Mouse (Mus musculus): ENCODE data around the gene Mansc1. TPM values are rescaled to one million over a fixed set of nuclear protein-coding genes. Genes with fewer than 3 reads are reported as not detected.

Mansc1 gene
- polyA plus RNA-seq, 1 experiment from 2014 or later, result 8.6 TPM

DNA sequence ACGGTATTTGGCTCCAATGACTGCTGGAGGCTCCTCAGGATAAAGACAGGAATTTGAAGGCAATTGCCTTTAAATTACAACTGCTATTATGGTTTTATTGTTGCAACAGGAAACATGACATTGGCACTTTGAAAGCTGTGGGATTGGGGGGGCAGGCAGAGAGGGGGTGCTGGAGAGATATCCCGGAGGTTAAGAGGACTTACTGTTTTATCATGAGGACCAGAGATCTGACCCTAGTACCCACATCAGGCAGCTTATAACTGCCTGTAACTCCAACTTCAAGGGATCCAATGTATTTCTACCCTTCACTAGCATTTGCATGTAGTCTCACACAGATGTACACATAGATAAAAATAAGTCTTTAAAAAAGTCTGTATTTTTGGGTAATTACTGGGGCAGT is 36.2 kb upstream of the Mansc1 start:
- H3K9me3 ChIP-seq (ENCODE audit: control insufficient read depth, low read length), result no peaks in the 10 kb centered on the region
- H3K27me3 ChIP-seq (ENCODE audit: control insufficient read depth, insufficient read depth, low read length), result no peaks in the 10 kb centered on the region
- no peak overlapping the region for H3K4me2 ChIP-seq (ENCODE audit: low read length)
- H3K4me1 ChIP-seq (ENCODE audit: control insufficient read depth in 2 of 2, insufficient read depth in 2 of 2, low read length in 2 of 2), result peaks cover 15 to 38% of the 10 kb centered on the region in 2 experiments
- H3K9ac ChIP-seq (ENCODE audit: low read length), result no peak overlapping the region
- H3K4me3 ChIP-seq (ENCODE audit: control insufficient read depth in 1 of 2, insufficient read depth in 1 of 2, low read depth in 1 of 2, low read length in 2 of 2), result no peak overlapping the region
- no peak overlapping the region for H3K27ac ChIP-seq (replicated peaks in 1 of 2; ENCODE audit: control insufficient read depth in 1 of 2, insufficient read depth in 1 of 2, low read depth in 2 of 2, low read length in 2 of 2)
- H3K36me3 ChIP-seq (ENCODE audit: control insufficient read depth, insufficient read depth, low read length), result no peaks in the 10 kb centered on the region
- ATAC-seq (ENCODE audit: insufficient number of reproducible peaks, insufficient read depth, low FRiP score, low read depth), result no peak
- 77% methylated on average over 2 of the region's 2 CpGs for WGBS

- Histone ChIP-seq H3K27me3 (ENCODE audit: control insufficient read depth, insufficient read depth, low read length) (no peaks in the 10 kb centered on the region), H3K27ac (replicated peaks in 1 of 2; ENCODE audit: control insufficient read depth in 1 of 2, insufficient read depth in 1 of 2, low read depth in 2 of 2, low read length in 2 of 2) (no peak overlapping the region), H3K4me2 (ENCODE audit: low read length) (no peak overlapping the region), H3K36me3 (ENCODE audit: control insufficient read depth, insufficient read depth, low read length) (no peaks in the 10 kb centered on the region), H3K9ac (ENCODE audit: low read length) (no peak overlapping the region), H3K9me3 (ENCODE audit: control insufficient read depth, low read length) (no peaks in the 10 kb centered on the region), H3K4me1 (ENCODE audit: control insufficient read depth in 2 of 2, insufficient read depth in 2 of 2, low read length in 2 of 2) (peaks cover 7 to 22% of the 10 kb centered on the region in 2 experiments), H3K4me3 (ENCODE audit: control insufficient read depth in 1 of 2, insufficient read depth in 1 of 2, low read depth in 1 of 2, low read length in 2 of 2) (no peak overlapping the region)
- WGBS, result 68% methylated on average over 9 of the region's 9 CpGs
- ATAC-seq (ENCODE audit: insufficient number of reproducible peaks, insufficient read depth, low FRiP score, low read depth), result no peak
These were observed 33.5 kb upstream of the Mansc1 start for GRCm38 (mm10) chr6:134665817-134666216.

GRCm38 (mm10) chr6:134664573-134664972 is 32.3 kb upstream of the Mansc1 start:
- Histone ChIP-seq H3K36me3 (ENCODE audit: control insufficient read depth, insufficient read depth, low read length) (no peaks in the 10 kb centered on the region), H3K27ac (replicated peaks in 1 of 2; ENCODE audit: control insufficient read depth in 1 of 2, insufficient read depth in 1 of 2, low read depth in 2 of 2, low read length in 2 of 2) (no peak overlapping the region), H3K4me2 (ENCODE audit: low read length) (no peak overlapping the region), H3K9me3 (ENCODE audit: control insufficient read depth, low read length) (no peaks in the 10 kb centered on the region), H3K4me3 (ENCODE audit: control insufficient read depth in 1 of 2, insufficient read depth in 1 of 2, low read depth in 1 of 2, low read length in 2 of 2) (no peak overlapping the region), H3K27me3 (ENCODE audit: control insufficient read depth, insufficient read depth, low read length) (no peaks in the 10 kb centered on the region), H3K9ac (ENCODE audit: low read length) (no peak overlapping the region), H3K4me1 (ENCODE audit: control insufficient read depth in 2 of 2, insufficient read depth in 2 of 2, low read length in 2 of 2) (peaks cover 3 to 13% of the 10 kb centered on the region in 2 experiments; a peak in 2 of 4 replicates)
- 69% methylated on average over 5 of the region's 5 CpGs for WGBS
- no peak for ATAC-seq (ENCODE audit: insufficient number of reproducible peaks, insufficient read depth, low FRiP score, low read depth)

GRCm38 (mm10) chr6:134660714-134661406 is 28.6 kb upstream of the Mansc1 start:
- no peaks in the 10 kb centered on the region for H3K36me3 ChIP-seq (ENCODE audit: control insufficient read depth, insufficient read depth, low read length)
- WGBS, result 38% methylated on average over 8 of the region's 8 CpGs
- no peak for ATAC-seq (ENCODE audit: insufficient number of reproducible peaks, insufficient read depth, low FRiP score, low read depth)
- H3K9ac ChIP-seq (ENCODE audit: low read length), result peak overlapping the region; percentile 16; the same call in 1 of the 2 replicates
- peaks cover 0 to 11% of the 10 kb centered on the region in 2 experiments; a peak in 1 of 4 replicates for H3K4me1 ChIP-seq (ENCODE audit: control insufficient read depth in 2 of 2, insufficient read depth in 2 of 2, low read length in 2 of 2)
- H3K4me2 ChIP-seq (ENCODE audit: low read length), result no peak overlapping the region
- no peaks in the 10 kb centered on the region for H3K9me3 ChIP-seq (ENCODE audit: control insufficient read depth, low read length)
- no peak overlapping the region for H3K4me3 ChIP-seq (ENCODE audit: control insufficient read depth in 1 of 2, insufficient read depth in 1 of 2, low read depth in 1 of 2, low read length in 2 of 2)
- no peaks in the 10 kb centered on the region for H3K27me3 ChIP-seq (ENCODE audit: control insufficient read depth, insufficient read depth, low read length)
- no peak overlapping the region for H3K27ac ChIP-seq (replicated peaks in 1 of 2; ENCODE audit: control insufficient read depth in 1 of 2, insufficient read depth in 1 of 2, low read depth in 2 of 2, low read length in 2 of 2)

DNA sequence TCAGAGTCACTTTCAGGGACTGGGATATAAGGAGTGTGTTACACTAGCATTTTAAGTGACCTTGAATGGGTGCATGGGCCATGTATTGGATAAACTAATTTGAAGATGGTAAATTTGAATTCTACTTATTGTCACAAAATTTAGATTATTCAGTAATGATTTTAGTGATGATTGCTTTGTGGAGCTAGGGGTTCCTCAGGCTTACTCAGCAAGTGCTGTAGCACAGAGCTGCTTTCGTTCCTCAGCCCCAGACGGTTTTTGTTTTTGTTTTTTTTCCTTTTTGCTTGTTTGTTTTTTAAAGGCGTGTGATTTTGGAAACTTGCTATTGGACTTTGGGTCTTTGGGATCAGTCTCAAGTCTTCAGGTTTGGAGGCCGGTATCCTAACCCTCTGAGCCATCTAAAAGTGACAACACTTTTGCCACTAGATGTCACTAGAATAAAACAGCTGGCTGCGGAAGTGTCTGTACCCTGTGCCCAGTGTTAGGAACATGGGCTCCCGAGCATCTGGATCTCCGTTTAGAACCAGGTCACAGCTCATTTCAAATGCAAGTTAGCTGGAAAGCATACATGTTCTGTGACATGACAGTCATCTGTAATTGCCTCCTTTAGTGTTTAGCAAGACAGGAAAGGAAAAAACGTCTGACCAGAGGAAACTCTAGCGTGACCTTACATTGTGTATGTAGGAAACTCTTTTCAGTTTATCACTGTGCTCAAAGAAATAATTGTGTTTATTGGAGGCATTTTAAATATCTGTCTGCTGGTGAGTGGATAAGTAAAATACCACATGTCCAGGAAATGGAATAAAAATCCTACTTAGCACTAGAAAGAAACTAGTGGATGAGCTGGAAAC is 27.0 kb upstream of the Mansc1 start:
- no peaks in the 10 kb centered on the region for H3K9me3 ChIP-seq (ENCODE audit: control insufficient read depth, low read length)
- ATAC-seq (ENCODE audit: insufficient number of reproducible peaks, insufficient read depth, low FRiP score, low read depth), result 0 out of 2 replicates have a peak, but pooled peaks have one; percentile 64
- no peaks in the 10 kb centered on the region for H3K27me3 ChIP-seq (ENCODE audit: control insufficient read depth, insufficient read depth, low read length)
- no peaks in the 10 kb centered on the region for H3K36me3 ChIP-seq (ENCODE audit: control insufficient read depth, insufficient read depth, low read length)
- no peak overlapping the region for H3K4me3 ChIP-seq (ENCODE audit: control insufficient read depth in 1 of 2, insufficient read depth in 1 of 2, low read depth in 1 of 2, low read length in 2 of 2)
- 14% methylated on average over 9 of the region's 9 CpGs for WGBS
- H3K4me2 ChIP-seq (ENCODE audit: low read length), result 0 out of 2 replicates have a peak overlapping the region, but pooled peaks have one; percentile 33
- no peak overlapping the region for H3K27ac ChIP-seq (replicated peaks in 1 of 2; ENCODE audit: control insufficient read depth in 1 of 2, insufficient read depth in 1 of 2, low read depth in 2 of 2, low read length in 2 of 2)
- peaks cover 0 to 12% of the 10 kb centered on the region in 2 experiments; a peak in 1 of 4 replicates for H3K4me1 ChIP-seq (ENCODE audit: control insufficient read depth in 2 of 2, insufficient read depth in 2 of 2, low read length in 2 of 2)
- no peak overlapping the region for H3K9ac ChIP-seq (ENCODE audit: low read length)

DNA sequence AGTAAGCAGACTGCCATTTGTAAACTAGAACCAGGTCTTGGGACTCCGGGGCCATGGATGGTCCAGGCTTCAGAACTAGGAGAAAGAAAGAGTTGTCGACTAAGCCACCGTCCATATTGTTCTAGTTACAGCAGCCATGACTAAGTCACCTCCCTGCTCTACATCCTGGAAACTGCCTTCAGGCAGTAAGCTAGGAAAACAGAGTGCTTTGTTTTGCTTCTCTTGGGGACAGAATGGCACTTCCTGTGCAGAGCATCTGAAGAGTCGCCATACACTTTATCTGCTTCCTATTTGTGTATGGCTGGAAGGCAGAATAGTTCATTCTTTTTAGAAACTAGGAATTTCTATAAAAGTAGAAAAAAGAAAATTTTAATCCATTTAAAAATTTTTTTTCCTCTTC is 24.2 kb upstream of the Mansc1 start:
- ATAC-seq (ENCODE audit: insufficient number of reproducible peaks, insufficient read depth, low FRiP score, low read depth), result no peak
- no peak overlapping the region for H3K4me3 ChIP-seq (ENCODE audit: control insufficient read depth in 1 of 2, insufficient read depth in 1 of 2, low read depth in 1 of 2, low read length in 2 of 2)
- H3K36me3 ChIP-seq (ENCODE audit: control insufficient read depth, insufficient read depth, low read length), result no peaks in the 10 kb centered on the region
- H3K4me1 ChIP-seq (ENCODE audit: control insufficient read depth in 2 of 2, insufficient read depth in 2 of 2, low read length in 2 of 2), result peaks cover 0 to 12% of the 10 kb centered on the region in 2 experiments; a peak in 1 of 4 replicates
- WGBS, result 70% methylated on average over 4 of the region's 4 CpGs
- H3K27me3 ChIP-seq (ENCODE audit: control insufficient read depth, insufficient read depth, low read length), result no peaks in the 10 kb centered on the region
- H3K9ac ChIP-seq (ENCODE audit: low read length), result 0 out of 2 replicates have a peak overlapping the region, but pooled peaks have one; percentile 16
- H3K9me3 ChIP-seq (ENCODE audit: control insufficient read depth, low read length), result no peaks in the 10 kb centered on the region
- peak overlapping the region; percentile 66 to 75 for H3K27ac ChIP-seq (replicated peaks in 1 of 2; ENCODE audit: control insufficient read depth in 1 of 2, insufficient read depth in 1 of 2, low read depth in 2 of 2, low read length in 2 of 2)
- no peak overlapping the region for H3K4me2 ChIP-seq (ENCODE audit: low read length)

DNA sequence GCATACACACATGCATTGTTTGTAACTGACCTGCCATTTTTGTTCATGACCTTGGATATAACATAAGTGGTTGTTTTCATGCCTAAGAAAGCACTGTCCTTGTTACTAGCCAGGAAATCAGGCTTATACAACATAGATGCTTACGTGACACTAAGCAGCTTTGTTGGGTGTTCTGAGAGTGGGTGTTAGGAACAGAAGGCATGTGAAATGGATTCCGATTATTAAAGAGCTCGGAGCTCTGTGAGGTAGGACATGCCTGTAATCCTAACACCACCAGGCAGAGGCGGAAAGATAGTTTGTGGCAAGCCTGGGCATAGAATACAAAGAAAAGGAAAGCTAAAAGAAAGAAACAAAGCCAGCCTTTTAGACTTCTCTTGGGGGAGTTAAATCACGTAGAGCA is 16.1 kb upstream of the Mansc1 start:
- no peak overlapping the region for H3K9ac ChIP-seq (ENCODE audit: low read length)
- peaks cover 12% of the 10 kb centered on the region; the same call in 1 of the 2 replicates for H3K36me3 ChIP-seq (ENCODE audit: control insufficient read depth, insufficient read depth, low read length)
- no peak overlapping the region for H3K27ac ChIP-seq (replicated peaks in 1 of 2; ENCODE audit: control insufficient read depth in 1 of 2, insufficient read depth in 1 of 2, low read depth in 2 of 2, low read length in 2 of 2)
- no peaks in the 10 kb centered on the region for H3K9me3 ChIP-seq (ENCODE audit: control insufficient read depth, low read length)
- peaks cover 0 to 9% of the 10 kb centered on the region in 2 experiments; a peak in 1 of 4 replicates for H3K4me1 ChIP-seq (ENCODE audit: control insufficient read depth in 2 of 2, insufficient read depth in 2 of 2, low read length in 2 of 2)
- no peaks in the 10 kb centered on the region for H3K27me3 ChIP-seq (ENCODE audit: control insufficient read depth, insufficient read depth, low read length)
- 81% methylated on average over 5 of the region's 5 CpGs for WGBS
- no peak overlapping the region for H3K4me2 ChIP-seq (ENCODE audit: low read length)
- no peak for ATAC-seq (ENCODE audit: insufficient number of reproducible peaks, insufficient read depth, low FRiP score, low read depth)
- no peak overlapping the region for H3K4me3 ChIP-seq (ENCODE audit: control insufficient read depth in 1 of 2, insufficient read depth in 1 of 2, low read depth in 1 of 2, low read length in 2 of 2)
